Mouse (Mus musculus): ENCODE measurements around the gene Mgp.
"Not testable (repeated sequence)": the region's sequence is repeated elsewhere in the genome, so short reads cannot be mapped to it uniquely, and the experiment has no call there.

Mgp gene

GRCm38 (mm10) chr6:136898222-136898621 lies 22.6 kb upstream of the Mgp start:
- DNase-seq (ENCODE audit: low spot score) = no peak

DNA sequence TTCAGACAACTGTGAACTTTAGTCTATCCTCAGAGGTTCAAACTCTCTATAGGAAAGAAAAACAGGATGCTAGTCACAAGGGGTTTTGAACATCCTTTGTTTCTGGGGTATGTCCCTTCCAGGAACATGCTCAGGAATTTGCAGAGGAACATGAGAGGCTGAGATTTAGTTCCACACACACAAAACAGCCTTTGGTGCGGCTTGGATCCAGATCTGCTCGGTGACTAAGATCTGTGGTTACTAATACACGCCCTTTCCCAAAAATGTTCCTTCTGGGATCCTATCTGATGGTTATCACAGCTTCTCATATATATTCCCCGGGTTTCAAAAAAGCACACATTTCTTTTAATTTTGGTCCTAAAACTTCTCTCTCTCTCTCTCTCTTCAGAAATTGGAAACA lies 22.2 kb upstream of the Mgp start:
- no peak for DNase-seq (ENCODE audit: low spot score)

GRCm38 (mm10) chr6:136894532-136895339 lies 19.1 kb upstream of the Mgp start:
- peak; percentile 20 for DNase-seq (ENCODE audit: low spot score)

DNA sequence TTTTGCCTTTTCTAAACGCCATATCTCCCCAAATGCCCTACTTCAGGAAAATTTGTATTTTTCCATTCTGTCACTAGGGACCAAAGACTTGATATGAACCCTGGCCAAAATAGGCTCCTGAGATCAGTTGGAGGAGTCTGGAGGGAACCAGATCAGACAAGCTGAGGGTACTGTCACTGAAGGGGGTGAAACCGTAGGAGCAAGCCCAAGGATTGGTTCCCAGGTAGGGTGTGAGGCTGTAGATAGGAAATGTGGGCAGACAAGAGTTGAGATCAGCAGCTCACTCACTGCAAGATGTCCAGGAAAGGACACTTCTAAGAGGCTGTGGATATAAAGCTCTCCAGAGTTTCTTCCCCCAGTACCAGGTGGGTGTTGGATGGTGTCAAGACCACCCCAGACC lies 16.4 kb upstream of the Mgp start:
- DNase-seq (ENCODE audit: low spot score) = no peak

- DNase-seq (ENCODE audit: low spot score) = no peak
Observed at GRCm38 (mm10) chr6:136889554-136889953, 13.9 kb upstream of the Mgp start.

GRCm38 (mm10) chr6:136889067-136889466 lies 13.4 kb upstream of the Mgp start:
- DNase-seq (ENCODE audit: low spot score) = no peak

GRCm38 (mm10) chr6:136887854-136888253 lies 12.2 kb upstream of the Mgp start:
- DNase-seq (ENCODE audit: low spot score) = peak; percentile 51

DNA sequence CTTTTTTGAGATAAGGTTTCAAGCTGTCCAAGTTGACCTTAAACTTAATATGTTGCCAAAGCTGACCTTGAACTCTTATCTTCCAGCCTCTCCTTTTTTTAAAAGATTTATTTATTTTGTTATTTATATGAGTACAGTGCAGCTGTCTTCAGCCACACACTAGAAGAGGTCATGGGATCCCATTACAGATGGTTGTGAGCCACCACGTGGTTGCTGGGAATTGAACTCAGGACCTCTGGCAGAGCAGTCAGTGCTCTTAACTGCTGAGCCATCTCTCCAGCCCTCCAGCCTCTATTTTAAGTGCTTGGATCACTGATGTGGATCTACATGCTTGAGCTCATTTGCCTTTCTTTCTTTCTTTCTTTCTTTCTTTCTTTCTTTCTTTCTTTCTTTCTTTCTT lies 9.1 kb upstream of the Mgp start:
- not testable (repeated sequence) for DNase-seq (ENCODE audit: low spot score)

- no peak for DNase-seq (ENCODE audit: low spot score)
Observed at GRCm38 (mm10) chr6:136883961-136884360, 8.3 kb upstream of the Mgp start.

DNA sequence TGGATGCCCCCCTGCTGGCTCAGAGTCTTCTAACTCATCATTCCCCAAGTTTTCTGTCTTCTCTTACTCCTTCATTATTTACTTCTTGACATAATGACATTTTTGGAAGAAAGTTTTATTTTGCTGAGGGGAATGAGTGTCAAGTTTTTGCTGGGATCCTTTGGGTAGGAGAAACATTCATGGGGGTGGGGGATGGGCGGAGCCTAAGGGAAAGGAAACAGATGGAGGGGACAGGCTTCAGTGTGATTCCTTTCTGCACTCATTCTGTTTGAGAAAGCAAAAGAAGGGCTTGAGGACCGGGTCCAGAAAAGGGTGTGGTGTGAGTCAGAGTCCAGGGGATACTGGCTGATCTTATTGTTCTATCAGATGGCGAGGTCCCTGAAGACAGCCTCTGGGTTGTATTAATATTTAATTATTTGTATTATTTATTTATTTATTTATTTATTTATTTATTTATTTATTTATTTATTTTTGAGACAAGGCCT lies 7.8 kb upstream of the Mgp start:
- no peak for DNase-seq (ENCODE audit: low spot score)

GRCm38 (mm10) chr6:136881678-136882077 lies 6.1 kb upstream of the Mgp start:
- no peak for DNase-seq (ENCODE audit: low spot score)

DNA sequence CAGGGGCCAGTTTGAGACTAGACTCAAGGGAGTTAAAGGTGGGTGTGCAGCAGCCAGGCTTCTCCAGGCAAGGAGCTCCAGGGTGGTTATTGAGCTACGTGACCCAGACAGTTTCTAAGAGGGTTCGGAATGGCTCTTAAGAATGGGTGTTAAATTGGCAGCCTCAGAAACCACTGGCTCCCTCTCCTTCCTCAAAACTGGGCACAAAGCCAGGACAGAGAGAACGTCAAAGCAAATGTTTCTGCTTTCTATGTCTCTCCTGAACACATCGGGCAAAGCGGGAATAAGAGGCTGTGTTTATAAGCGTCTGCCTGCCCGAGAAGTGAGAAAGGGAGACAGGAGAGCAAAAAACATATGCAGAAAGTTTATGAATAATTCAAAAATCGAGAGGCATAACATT lies 1.0 kb downstream of the Mgp start:
- no peak for DNase-seq (ENCODE audit: low spot score)

GRCm38 (mm10) chr6:136868921-136869320 lies 6.7 kb downstream of the Mgp start:
- DNase-seq (ENCODE audit: low spot score) = no peak

DNA sequence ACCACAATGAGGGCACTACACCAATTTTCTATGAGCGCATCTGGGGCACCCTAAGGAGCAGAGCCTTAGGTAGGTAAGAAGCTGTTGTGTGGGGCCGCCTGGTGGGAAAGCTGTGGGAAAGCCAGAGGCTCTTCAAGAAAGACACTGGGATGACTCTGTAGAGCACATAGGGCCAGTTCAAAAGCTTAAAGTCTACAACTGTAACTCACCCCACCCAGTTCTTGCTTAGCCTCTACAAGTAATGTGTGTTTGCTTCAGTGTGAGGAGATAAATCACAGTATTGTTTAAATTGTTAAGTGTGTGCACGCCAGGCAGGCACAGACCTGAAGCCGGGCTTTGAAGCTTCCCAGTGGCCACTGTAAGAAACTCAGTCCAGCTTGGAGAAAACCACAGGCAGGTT lies 9.5 kb downstream of the Mgp start:
- no peak for DNase-seq (ENCODE audit: low spot score)

DNA sequence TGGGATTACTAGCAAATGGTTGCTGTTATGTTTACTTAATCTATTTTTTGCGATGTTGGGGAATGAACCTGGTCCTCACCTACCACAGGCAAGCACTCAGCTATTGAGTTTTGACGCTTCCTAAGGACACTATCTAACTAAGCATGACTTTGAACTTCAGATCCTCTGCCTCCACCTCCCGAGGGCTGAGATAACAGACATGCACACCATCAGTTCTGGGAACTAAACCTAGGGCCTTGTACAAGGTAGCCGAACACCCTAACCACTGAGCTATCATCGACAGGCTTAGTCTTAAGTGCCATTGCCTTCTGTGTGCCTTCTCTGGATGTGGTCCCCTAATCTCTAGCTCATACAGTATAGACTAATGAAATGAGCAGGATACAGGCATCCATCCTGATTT lies 10.3 kb downstream of the Mgp start:
- no peak for DNase-seq (ENCODE audit: low spot score)

DNA sequence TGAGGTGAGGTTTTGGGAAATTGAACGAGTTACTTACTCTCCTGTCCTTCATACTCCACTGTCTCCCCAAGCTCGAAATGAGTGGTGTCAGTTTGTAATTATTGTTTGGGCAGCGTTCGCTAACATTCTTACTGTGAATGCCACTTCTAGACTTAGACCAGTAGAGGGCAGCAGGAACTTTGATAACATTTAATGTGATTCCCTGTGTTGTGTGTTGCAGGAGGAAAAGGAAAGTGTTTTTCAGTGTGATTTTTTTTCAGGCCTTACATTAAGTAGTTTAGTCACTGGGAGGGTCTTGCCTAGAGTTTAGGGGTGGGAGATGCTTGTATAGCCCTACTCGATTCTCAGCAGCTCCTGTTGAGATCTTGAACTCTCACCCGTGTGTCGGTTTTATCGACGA lies 14.6 kb downstream of the Mgp start:
- no peak for DNase-seq (ENCODE audit: low spot score)

DNA sequence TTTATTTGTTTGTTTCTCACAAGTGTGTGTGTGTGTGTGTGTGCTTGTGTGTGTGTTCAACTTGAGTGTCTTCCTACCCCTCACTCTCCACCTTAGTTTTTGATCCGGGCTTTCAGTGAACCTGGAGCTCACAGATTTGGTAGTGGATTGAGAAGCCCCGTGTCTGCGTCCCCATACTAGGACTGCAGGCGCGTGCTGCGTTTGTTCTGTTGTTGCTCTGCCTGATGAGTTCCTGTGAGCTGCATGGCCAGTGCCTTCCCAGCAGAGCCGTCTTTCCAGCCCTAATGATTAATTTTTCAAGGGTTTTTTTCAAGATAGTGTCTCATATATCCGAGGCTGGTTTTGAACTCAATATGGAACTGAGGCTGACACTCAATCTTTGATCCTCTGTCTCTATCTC lies 17.2 kb downstream of the Mgp start:
- DNase-seq (ENCODE audit: low spot score) = no peak

- peak; percentile 62 for DNase-seq (ENCODE audit: low spot score)
Observed at GRCm38 (mm10) chr6:136857873-136858260, 17.8 kb downstream of the Mgp start.

- peak; percentile 49 for DNase-seq (ENCODE audit: low spot score)
Observed at GRCm38 (mm10) chr6:136857186-136857872, 18.3 kb downstream of the Mgp start, which contains the start of gene Art4. TSS of gene Art4 (minus strand) at chr6:136857733.

GRCm38 (mm10) chr6:136856071-136856636 lies 19.5 kb downstream of the Mgp start:
- DNase-seq (ENCODE audit: low spot score) = no peak

DNA sequence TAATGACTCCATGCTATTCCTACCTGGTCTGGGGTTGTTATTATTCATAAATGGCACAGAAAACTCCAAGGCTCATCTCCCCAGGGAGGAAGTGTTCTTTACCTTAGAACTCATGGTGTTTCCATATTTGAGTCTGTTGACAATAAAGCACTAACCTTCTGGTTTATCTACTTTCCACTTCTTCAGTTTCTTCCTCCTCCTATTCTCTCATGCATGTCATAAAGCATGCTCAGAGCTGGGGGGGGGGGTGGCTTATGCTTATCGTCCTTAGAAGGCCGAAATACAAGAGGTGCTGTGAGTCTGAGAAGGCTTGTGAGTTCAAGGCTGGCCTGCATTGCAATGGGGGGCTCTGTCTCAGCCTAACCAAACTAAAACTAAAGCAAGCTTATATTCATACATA lies 20.4 kb downstream of the Mgp start:
- DNase-seq (ENCODE audit: low spot score) = no peak

GRCm38 (mm10) chr6:136854361-136854781 lies 21.3 kb downstream of the Mgp start:
- DNase-seq (ENCODE audit: low spot score) = no peak

GRCm38 (mm10) chr6:136852762-136853161 lies 22.9 kb downstream of the Mgp start:
- no peak for DNase-seq (ENCODE audit: low spot score)

Data from ovary, adult 18-20 months (tissue).